Mouse (Mus musculus): Measurements from ENCODE around the gene Unk. TPM values are rescaled to one million over a fixed set of nuclear protein-coding genes. Genes with fewer than 3 reads are reported as not detected.
A peak's percentile ranks its signal among the peaks of the same experiment; 100 is the strongest.

Gene Unk
- polyA plus RNA-seq, 1 experiment, result 121 TPM

- DNase-seq, result no peak
- Histone ChIP-seq H3K4me1 (replicated peaks; ENCODE audit: control insufficient read depth, insufficient read depth, low read length) (peaks cover 26% of the 10 kb centered on the region), H3K4me3 (ENCODE audit: control insufficient read depth, insufficient read depth, low read length) (no peak overlapping the region), H3K27ac (ENCODE audit: control insufficient read depth, insufficient read depth, low read length) (no peak overlapping the region), H3K36me3 (ENCODE audit: control insufficient read depth, insufficient read depth, low read length) (no peaks in the 10 kb centered on the region), H3K27me3 (ENCODE audit: control insufficient read depth, insufficient read depth, low read length) (no peaks in the 10 kb centered on the region)
- WGBS, result 91% methylated on average over 13 of the region's 13 CpGs
- no peak for TF ChIP-seq CTCF (IDR thresholded peaks at IDR 0.05; ENCODE audit: borderline replicate concordance, control insufficient read depth, extremely low read depth, insufficient read depth, low read length, poor library complexity)
- TF ChIP-seq POLR2A (IDR thresholded peaks at IDR 0.05; ENCODE audit: control insufficient read depth, extremely low read depth, insufficient read depth, low read length, poor library complexity), result no peak
Observed at GRCm38 (mm10) chr11:116008832-116009375, 21.2 kb upstream of the Unk start.

GRCm38 (mm10) chr11:116009661-116010060 is 20.5 kb upstream of the Unk start:
- TF ChIP-seq POLR2A (IDR thresholded peaks at IDR 0.05; ENCODE audit: control insufficient read depth, extremely low read depth, insufficient read depth, low read length, poor library complexity), result no peak
- TF ChIP-seq CTCF (IDR thresholded peaks at IDR 0.05; ENCODE audit: borderline replicate concordance, control insufficient read depth, extremely low read depth, insufficient read depth, low read length, poor library complexity), result no peak
- Histone ChIP-seq H3K4me3 (ENCODE audit: control insufficient read depth, insufficient read depth, low read length) (no peak overlapping the region), H3K36me3 (ENCODE audit: control insufficient read depth, insufficient read depth, low read length) (no peaks in the 10 kb centered on the region), H3K4me1 (replicated peaks; ENCODE audit: control insufficient read depth, insufficient read depth, low read length) (peaks cover 24% of the 10 kb centered on the region), H3K27me3 (ENCODE audit: control insufficient read depth, insufficient read depth, low read length) (no peaks in the 10 kb centered on the region), H3K27ac (ENCODE audit: control insufficient read depth, insufficient read depth, low read length) (no peak overlapping the region)
- 98% methylated on average over 11 of the region's 11 CpGs for WGBS
- DNase-seq, result no peak

DNA sequence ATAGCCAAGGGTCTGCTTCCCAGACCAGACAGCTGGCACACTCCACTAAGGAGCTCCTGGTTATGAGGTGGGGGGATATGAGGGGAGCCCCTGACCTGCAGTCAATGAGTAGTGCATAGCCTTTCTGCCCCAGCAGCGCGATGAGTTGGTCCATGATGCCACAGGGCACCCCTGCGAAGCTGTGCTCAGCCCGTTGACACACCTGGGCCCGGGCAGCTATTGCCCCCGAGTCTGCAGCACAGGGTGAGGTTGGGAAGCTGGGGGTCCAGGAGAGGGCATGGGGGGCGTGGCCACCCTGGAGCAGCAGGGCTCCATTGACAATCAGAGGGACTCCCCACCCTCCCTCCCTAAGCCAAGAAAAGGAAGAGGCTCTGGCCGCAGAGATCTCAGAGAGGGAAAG is 20.0 kb upstream of the Unk start:
- Histone ChIP-seq H3K4me1 (replicated peaks; ENCODE audit: control insufficient read depth, insufficient read depth, low read length) (peaks cover 20% of the 10 kb centered on the region), H3K36me3 (ENCODE audit: control insufficient read depth, insufficient read depth, low read length) (no peaks in the 10 kb centered on the region), H3K27me3 (ENCODE audit: control insufficient read depth, insufficient read depth, low read length) (no peaks in the 10 kb centered on the region), H3K4me3 (ENCODE audit: control insufficient read depth, insufficient read depth, low read length) (no peak overlapping the region), H3K27ac (ENCODE audit: control insufficient read depth, insufficient read depth, low read length) (no peak overlapping the region)
- 97% methylated on average over 8 of the region's 8 CpGs for WGBS
- DNase-seq, result no peak
- no peak for TF ChIP-seq CTCF (IDR thresholded peaks at IDR 0.05; ENCODE audit: borderline replicate concordance, control insufficient read depth, extremely low read depth, insufficient read depth, low read length, poor library complexity)
- TF ChIP-seq POLR2A (IDR thresholded peaks at IDR 0.05; ENCODE audit: control insufficient read depth, extremely low read depth, insufficient read depth, low read length, poor library complexity), result no peak

- H3K27me3 ChIP-seq (ENCODE audit: control insufficient read depth, insufficient read depth, low read length), result no peaks in the 10 kb centered on the region
- TF ChIP-seq POLR2A (IDR thresholded peaks at IDR 0.05; ENCODE audit: control insufficient read depth, extremely low read depth, insufficient read depth, low read length, poor library complexity) (no peak), CTCF (IDR thresholded peaks at IDR 0.05; ENCODE audit: borderline replicate concordance, control insufficient read depth, extremely low read depth, insufficient read depth, low read length, poor library complexity) (no peak)
- no peak overlapping the region for H3K4me3 ChIP-seq (ENCODE audit: control insufficient read depth, insufficient read depth, low read length)
- no peaks in the 10 kb centered on the region for H3K36me3 ChIP-seq (ENCODE audit: control insufficient read depth, insufficient read depth, low read length)
- 94% methylated on average over 5 of the region's 5 CpGs for WGBS
- peaks cover 15% of the 10 kb centered on the region for H3K4me1 ChIP-seq (replicated peaks; ENCODE audit: control insufficient read depth, insufficient read depth, low read length)
- no peak for DNase-seq
- no peak overlapping the region for H3K27ac ChIP-seq (ENCODE audit: control insufficient read depth, insufficient read depth, low read length)
Observed at GRCm38 (mm10) chr11:116010948-116011347, 19.2 kb upstream of the Unk start.

DNA sequence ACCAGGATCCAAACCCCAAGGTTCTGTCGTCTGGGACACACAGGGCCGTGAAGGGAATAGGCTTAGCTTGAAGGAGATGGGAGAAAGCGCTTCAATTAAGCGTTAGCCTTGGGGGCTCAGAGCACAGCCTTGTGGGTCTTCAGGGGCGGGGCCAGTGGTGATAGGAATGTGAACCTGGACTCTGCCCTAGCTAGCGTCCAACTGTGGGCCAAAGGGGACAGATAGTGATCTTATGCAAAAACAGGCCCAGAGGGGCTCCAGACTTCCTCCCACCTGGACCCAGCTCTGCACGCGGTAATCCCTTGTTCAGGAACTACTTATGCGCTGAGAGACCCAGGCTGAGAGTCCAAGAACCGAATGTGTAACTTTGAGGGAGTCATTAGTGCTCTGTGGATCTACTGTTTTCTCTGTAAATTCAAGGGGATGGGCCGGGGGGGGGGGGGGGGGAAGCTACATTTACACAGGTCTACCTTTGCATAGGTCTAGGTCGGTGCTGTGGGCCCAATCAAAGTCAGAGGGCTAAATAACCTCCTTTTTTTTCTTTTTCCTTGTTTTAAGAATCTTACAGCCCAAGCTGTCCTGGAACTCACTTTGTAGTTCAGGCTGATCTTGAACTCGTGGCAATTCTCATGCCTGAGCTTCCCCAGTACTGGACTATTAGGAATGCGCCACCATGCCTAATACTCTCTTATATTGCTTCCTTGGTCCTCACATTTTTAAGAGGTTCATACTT is 18.4 kb upstream of the Unk start:
- peak overlapping the region; percentile 87 for H3K4me3 ChIP-seq (ENCODE audit: control insufficient read depth, insufficient read depth, low read length)
- H3K27ac ChIP-seq (ENCODE audit: control insufficient read depth, insufficient read depth, low read length), result peak overlapping the region; percentile 77; the same call in 1 of the 2 replicates
- TF ChIP-seq POLR2A (IDR thresholded peaks at IDR 0.05; ENCODE audit: control insufficient read depth, extremely low read depth, insufficient read depth, low read length, poor library complexity) (no peak), CTCF (IDR thresholded peaks at IDR 0.05; ENCODE audit: borderline replicate concordance, control insufficient read depth, extremely low read depth, insufficient read depth, low read length, poor library complexity) (no peak)
- DNase-seq, result no peak
- no peaks in the 10 kb centered on the region for H3K27me3 ChIP-seq (ENCODE audit: control insufficient read depth, insufficient read depth, low read length)
- H3K36me3 ChIP-seq (ENCODE audit: control insufficient read depth, insufficient read depth, low read length), result no peaks in the 10 kb centered on the region
- WGBS, result 48% methylated on average over 14 of the region's 14 CpGs
- H3K4me1 ChIP-seq (replicated peaks; ENCODE audit: control insufficient read depth, insufficient read depth, low read length), result peaks cover 15% of the 10 kb centered on the region

DNA sequence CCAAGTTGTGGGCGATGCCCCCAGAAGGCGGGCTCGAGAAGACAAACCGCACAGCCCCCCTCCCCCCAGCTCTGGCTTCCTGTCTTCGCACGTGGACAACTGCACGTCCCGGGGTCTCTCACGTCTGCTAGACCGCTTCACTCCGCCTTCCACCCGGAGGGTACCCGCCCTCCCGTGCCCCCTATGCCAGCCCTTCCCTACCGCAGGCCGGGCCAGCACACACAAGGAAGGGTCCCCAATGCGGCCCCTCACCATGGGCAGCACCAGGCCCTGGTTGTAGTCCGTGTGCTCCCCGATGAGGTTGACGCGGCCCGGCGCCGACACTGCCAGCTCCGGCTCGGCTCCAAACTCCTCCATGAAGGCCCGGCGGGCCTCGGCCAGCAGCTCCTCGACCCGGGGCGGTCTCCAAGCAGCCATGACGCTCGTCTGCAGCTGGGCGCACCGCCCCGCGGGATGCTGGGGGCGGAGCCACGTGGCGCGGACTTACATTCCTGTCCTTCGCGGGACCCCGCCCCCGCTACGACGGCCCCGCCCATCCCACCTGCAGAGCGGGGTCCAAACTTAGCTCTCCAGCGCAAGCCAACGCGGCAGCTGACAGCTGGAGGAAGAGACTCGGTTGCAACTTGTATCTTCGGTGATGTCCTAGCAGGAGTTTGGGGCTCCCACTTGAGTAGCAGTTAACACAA is 17.7 kb upstream of the Unk start, which contains the start of gene Galk1:
Gene Galk1, minus strand, starts transcription at position 458 of the 686 bp plus-strand sequence.
- Histone ChIP-seq H3K36me3 (ENCODE audit: control insufficient read depth, insufficient read depth, low read length) (no peaks in the 10 kb centered on the region), H3K4me1 (replicated peaks; ENCODE audit: control insufficient read depth, insufficient read depth, low read length) (peaks cover 15% of the 10 kb centered on the region), H3K27me3 (ENCODE audit: control insufficient read depth, insufficient read depth, low read length) (no peaks in the 10 kb centered on the region), H3K27ac (ENCODE audit: control insufficient read depth, insufficient read depth, low read length) (peak within 1 kb of the TSS; percentile 80), H3K4me3 (ENCODE audit: control insufficient read depth, insufficient read depth, low read length) (peak within 1 kb of the TSS; percentile 87)
- under 1% methylated on average over 55 of the region's 55 CpGs for WGBS
- DNase-seq, result peak; percentile 95
- TF ChIP-seq POLR2A (IDR thresholded peaks at IDR 0.05; ENCODE audit: control insufficient read depth, extremely low read depth, insufficient read depth, low read length, poor library complexity), result peak; percentile 61; the same call in 1 of the 2 replicates
- TF ChIP-seq CTCF (IDR thresholded peaks at IDR 0.05; ENCODE audit: borderline replicate concordance, control insufficient read depth, extremely low read depth, insufficient read depth, low read length, poor library complexity), result no peak

All from thymus, adult 2 months (tissue).